Mouse (Mus musculus) liver, adult (tissue): ENCODE results near the gene Glis2.

Experiments
- GATA4 ChIP-seq: IDR thresholded peaks from 2 replicates; pipeline ENCODE4 v1.6.1; 2014; ENCODE audit warnings: mild to moderate bottlenecking, low read length; ENCODE audit not compliant: insufficient replicate concordance

Gene Glis2

DNA sequence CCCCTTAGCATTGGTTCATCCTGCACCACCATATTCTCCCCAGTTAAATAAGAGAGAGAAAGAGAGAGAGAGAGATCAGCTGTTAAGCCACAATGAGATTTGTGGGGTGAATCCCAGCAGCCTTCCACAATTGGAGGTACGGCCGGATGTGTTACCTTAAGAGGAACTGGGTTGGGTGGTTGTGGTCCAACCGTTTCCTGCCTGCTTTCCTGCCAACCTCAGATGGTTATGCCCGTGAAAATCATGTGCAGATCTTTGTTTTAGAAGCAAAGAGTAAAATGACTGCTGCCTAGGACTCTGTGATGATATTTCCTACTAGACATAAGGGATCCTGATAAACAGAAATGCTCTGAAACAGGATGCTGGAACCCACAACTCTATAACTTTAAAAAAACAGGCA, 79.6 kb downstream of the Glis2 start:
- no peak for TF ChIP-seq GATA4
